Mouse (Mus musculus): ENCODE data around the gene Prkcd.

Gene Prkcd

DNA sequence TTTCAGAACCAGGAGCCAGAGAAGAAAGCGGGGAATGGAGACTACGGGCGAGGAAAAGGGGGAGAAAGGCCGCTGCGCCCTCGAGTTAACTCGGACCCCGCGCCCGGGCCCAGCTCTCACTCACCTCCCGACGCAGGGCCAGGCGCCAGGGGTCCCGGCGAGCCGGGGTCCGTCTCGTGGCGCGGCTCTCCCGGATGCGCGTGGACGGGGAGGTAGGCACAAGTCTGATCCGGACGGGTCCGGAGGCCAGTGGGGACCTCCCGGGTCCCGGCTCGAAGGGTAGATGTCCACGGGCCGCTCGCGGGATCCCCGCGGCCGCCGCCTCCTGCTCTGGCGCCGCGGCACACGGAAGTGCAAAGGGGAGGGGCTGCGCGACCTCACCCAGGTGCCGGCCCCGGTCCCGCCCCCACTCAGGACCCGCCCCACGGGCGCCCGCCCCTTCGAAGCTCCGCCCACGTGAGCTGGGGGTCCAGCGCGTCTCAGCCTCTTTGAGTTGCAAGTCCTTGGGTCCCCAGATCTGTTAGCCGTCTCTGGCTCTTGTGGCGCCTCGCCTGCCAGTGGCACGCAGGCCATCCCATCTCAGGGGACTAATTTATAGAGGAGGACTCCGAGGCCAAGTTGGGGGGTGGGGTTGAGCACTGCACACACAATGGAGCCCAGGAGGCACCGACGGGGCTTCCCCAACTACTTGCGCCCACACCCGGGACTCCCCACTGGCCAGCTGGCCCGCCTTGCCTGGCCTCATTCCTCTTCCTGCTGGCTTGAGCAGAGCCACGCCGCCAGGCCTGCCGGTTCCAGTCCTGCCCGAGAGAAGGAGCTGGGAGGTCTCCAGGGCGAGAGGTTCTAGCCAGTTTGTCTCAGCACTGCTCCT lies at the start of gene Prkcd:
Prkcd (minus strand) TSS at position 355 of the 871 bp plus-strand sequence.
- DNase-seq (ENCODE audit: low spot score) = peak; percentile 38

DNA sequence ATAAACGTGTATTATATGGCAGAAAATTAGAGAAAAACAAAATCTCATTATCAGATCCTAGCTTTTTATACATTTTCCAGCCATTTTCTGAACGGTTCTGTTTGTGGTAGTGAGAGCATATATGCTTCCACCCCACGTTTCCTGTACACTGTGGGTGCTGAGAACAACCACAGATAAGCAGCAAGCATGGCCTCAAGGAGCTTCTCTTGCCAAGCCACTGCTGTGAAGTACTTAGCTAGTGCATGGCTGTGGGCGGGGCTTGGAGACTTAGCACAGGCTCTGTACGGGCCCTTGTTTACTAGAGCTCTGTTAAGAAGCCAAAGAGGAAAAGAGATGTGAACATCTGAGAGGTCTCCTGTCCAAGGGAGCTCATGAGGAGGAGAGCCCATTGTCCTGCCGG lies 48.9 kb upstream of the Prkcd start:
- DNase-seq (ENCODE audit: low spot score) = no peak

DNA sequence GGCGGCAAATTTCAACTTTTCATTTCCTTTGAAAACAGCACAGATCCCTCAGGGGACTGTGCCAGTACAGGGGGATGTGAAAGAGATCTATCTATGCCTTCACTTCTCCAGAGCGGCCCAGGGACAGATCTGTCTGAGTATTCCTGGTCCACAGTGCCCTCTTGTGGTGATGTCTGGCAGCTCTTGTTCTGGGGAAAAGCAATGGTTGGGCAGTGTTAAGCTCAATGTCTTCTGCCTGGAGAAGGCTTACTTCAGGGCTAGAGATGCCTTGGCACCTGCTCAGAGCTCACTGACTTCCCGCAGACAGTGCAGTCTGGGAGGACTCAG lies 45.9 kb upstream of the Prkcd start:
- DNase-seq (ENCODE audit: low spot score) = peak; percentile 56

DNA sequence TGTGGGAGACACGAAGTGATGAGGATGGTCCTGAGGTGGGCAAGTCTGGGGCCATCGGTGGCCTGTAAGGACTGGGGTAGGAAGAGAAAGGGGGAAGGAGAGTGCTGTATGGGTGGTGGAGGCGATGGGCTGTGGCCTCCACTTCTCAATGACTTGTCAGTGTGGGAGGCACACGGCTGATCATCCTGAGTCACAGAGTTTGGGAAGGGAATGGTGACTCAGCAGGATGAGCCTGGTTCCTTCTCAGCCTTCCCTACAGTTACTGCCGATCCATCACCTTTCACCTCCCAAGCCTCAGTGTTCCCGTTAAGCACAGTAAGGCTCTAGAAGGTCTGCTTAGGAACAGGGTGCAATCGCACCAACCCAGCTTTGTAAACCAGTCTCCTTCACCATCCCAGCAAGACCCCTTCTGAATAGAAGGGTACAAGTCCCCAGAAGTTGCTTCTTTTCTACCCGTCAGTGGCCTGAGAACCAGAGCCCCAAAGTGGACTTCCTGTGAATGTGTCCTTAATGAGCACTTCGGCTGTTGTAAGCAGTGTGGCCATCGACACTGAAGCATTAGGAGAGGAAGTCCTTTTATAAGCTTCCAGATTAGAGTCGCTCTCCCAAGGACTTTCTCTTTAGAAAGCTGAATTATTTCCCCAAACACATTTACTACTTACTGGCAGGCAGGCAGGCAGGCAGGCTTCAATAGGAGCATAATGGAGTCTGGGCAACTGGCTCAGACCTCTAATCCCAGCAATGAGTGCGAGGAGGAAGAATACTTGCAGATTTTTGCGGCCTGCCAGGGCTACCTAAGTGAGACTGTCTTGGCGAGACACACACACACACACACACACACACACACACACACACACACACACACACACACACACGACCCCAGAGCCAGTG lies 45.3 kb upstream of the Prkcd start:
- no peak for DNase-seq (ENCODE audit: low spot score)

DNA sequence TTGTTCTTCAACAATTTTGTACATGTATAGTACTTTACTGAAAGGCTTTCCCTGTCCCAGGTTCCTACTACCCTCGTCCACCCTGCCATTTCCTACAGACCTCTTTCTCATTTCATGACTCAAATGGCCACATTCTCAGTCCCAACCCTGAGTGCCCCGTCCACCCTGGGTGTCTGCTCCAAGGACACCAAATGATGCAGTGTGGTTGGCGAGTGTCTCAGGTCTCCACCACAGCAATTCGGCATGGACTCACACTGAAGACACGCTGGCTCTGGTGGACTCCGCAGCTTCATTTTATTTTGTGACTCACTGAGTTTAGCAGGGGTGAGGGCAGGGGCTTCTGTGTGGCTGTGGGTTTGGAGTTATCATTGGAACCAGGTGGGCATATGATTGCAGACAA lies 44.2 kb upstream of the Prkcd start:
- no peak for DNase-seq (ENCODE audit: low spot score)

DNA sequence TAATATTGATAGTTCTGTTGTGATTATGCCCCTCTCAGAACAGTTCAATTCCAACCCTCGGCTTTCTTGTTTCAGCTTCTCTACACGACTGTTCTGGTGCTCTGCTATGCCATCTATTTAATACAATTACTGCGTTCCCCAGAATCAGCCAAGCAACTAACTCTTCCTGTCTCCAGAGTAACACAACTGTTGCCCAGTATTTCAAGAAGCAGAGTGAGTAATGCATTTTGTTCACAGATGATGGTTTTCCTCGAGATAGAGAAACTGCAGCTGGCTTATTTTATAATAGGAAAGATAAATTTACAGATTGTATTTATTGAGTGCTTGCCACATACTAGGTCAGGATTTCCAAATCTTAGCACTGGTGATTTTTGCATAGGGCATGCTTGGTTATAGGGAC lies 40.6 kb upstream of the Prkcd start:
- no peak for DNase-seq (ENCODE audit: low spot score)

DNA sequence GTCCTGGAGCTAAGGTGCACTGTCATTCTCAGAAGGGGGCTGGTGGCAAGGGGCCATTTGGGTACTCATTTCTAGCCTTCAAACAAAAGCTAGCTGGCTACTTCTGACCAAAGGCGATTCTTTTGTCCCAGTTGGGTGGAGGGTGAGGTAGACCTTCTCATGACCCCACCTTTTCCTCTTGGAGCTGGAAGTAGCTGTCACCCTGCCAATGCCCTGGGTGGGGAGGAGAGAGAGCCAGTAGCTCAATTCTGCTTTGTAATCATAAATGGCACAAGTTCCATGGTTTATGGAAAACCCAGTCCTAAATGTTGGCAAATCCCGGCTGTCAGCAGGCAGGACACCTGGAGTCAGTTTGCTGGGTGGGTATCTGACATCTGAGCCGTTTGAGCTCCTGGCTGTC lies 40.1 kb upstream of the Prkcd start:
- DNase-seq (ENCODE audit: low spot score) = no peak

DNA sequence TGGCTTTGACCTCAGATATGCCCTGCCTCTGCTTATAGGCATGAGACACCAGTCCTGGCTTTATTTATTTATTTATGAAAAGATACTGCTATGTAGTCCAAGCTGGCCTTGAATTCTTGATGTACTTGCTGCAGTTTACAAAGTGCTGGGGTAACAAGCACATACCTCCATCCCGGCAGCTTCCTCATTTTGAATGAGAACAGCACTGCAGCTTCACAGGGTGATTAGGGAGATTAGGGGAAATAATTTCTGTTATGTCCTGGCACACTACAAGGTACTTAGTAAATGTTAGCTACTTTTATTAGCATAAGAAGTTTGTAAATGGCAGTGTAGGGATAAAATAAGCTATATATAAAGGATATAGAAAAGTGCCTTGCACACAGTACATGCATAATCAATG lies 29.5 kb upstream of the Prkcd start:
- DNase-seq (ENCODE audit: low spot score) = no peak

DNA sequence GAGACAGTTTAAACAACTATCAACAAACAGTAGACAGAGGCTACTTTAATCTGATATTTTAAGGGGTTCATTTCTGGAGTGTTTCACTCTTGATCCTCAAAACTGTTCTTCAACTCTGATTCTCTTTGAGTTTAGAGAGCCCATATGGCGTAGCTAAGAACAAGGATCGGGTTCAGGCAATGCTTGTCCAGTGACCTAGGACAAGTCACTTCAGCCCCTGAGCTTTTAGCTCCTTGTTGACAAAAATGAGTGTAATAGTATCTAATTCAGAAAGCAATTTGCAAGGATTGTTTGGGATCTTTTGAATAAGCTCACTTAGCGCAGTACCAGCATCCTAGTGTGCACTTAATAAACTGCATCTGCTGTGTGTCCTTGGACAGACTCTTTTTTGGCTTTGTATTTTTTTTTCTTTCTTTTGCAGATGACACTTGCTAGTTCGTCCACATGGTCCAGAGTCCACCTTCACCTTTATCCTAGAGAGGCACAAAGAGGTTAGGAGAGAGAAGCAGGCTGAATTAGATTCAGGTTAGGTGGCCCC lies 28.8 kb upstream of the Prkcd start:
- no peak for DNase-seq (ENCODE audit: low spot score)

DNA sequence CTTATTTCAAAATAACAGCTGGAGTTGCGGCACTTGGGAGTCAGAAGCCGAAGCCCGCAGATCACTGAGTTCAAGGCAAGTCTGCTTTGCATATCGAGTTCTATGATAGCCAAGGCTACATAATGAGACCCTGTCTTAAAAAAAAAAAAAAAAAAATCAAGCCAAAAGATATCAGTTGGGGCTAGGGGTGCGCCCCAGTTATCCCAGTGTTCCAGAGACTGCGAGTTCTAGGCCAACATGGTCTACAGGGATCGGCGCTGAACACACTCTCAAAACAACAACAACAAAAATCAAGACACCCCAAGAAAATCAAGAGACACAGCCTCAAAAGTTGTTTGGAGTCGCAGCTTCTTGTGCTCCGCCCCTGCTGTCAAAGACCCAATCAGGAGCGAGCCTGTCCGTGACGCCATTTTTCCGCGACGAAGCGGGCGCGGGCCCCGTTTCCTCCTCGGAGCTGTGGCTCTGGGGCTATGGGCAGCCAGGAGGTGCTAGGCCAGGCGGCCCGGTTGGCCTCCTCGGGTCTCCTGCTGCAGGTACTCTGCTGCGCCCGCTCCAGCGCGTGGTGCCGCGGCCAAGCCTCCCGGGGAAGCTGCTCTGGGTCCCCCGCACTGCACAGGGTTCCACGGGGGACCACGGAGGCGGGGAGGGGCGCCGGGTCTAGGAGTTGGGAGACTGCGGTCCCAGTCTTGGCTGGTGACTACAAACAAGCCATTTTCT lies 28.1 kb upstream of the Prkcd start, which contains the start of gene Rft1:
Rft1 (plus strand) TSS at position 418 of the 717 bp plus-strand sequence.
- DNase-seq (ENCODE audit: low spot score) = peak; percentile 98

DNA sequence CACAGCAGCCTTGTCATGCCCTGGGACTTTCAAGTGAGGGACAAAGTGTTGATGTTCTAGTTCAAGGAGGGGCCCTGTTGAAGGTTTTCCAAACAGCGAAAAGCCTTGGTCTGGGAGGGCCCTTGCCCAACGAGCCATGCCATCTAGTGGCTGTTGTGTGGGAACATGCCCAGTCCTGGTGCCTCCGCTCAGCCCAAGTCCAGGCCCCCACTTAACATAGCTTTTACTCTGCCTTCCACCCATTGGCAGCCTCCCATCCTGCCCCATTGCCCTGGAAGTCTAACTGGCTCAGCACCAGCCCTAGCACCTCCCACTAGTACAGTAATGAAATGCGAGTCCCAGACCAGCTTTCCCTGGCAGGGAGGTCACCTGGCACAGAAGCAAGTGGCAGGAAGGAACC lies 25.0 kb upstream of the Prkcd start:
- DNase-seq (ENCODE audit: low spot score) = no peak

DNA sequence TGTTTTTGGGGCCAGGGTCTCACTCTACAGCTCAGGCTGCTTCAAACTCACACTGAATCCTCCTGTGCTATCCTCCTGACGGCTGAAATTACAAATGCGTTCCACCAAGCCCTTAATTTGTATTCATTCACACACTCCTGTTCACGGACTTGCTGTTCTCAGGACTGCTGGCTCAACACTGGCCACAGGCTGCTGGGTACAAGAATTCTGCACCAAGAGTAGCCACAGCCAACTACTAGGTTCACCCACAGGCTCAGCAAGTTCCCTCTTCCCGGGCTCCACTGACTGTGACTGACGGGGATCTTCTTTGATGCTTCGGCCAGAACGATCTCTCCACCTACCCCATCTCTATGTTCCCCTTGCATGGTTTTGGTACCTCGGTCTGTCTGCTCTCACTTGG lies 23.7 kb upstream of the Prkcd start:
- DNase-seq (ENCODE audit: low spot score) = no peak

DNA sequence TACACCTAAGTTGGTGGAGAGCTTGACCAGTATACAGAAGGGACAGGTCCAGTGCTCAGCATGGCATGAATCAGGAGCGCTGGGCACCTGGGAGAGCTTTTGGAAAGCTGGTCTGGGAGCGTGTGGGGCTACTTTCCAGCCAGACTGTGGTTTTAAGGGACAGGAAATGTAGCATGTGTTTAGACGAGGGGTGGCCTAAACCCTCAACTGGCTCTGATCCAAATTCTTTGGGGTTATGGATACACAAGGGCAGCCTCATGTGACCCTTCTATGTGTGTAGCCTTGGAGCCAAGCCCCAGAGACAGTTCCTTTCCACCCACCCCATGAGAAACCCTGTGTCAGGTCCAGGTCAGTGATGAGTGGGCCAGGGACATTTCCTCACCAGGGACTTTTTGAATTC lies 22.5 kb upstream of the Prkcd start:
- no peak for DNase-seq (ENCODE audit: low spot score)

DNA sequence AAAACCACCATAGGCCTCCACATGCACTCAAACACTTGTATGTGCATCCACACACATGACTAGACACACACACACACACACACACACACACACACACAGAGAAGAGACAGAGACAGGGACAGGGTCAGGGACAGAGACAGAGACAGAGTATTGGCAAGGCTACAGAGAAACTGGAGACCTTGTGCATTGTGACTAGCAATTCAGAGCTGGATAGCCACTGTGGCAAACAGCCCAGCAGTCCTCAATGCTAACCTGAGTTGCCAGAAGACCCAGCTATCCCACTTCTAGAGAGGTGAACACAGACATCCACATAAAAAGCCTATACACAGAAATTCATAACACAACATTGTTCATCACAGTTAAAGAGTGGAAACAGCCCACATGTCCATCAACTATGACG lies 20.5 kb upstream of the Prkcd start:
- no peak for DNase-seq (ENCODE audit: low spot score)

DNA sequence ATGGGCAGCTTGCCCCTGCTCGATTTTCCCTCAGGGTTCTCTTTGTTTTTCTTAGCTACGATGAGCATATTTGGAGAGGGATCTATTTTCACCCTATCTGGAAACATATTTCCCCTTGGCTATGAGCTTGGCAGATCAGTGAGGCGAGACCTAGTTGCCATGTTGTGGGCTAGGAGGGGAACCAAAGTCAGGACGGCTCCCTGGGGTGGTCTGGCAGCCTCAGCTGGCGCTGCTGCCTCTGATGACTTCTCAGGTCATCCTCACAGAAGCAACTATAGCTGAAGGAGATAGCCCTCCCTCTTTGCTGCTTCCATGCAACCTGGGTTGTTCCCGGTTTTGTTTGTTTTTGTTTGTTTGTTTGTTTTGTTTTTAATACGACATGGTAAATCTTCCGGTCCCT lies 19.1 kb upstream of the Prkcd start:
- no peak for DNase-seq (ENCODE audit: low spot score)

DNA sequence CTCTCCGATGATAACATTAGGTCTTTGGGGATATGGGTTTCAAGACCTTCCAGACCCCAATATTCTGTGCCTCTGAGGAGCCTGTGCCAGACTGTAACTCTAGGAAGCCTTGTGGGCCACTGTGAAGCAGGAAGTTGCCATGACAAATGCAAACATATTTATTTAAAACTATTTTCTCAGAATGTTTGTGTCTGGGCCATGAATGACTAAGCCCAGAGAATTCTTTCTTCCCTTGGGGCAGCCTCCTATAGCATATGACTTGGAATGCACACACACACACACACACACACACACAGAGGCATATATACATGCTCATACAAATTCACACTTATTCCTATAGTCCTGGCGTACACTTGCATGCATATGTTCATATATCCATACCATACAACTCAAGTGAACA lies 18.0 kb upstream of the Prkcd start:
- no peak for DNase-seq (ENCODE audit: low spot score)

DNA sequence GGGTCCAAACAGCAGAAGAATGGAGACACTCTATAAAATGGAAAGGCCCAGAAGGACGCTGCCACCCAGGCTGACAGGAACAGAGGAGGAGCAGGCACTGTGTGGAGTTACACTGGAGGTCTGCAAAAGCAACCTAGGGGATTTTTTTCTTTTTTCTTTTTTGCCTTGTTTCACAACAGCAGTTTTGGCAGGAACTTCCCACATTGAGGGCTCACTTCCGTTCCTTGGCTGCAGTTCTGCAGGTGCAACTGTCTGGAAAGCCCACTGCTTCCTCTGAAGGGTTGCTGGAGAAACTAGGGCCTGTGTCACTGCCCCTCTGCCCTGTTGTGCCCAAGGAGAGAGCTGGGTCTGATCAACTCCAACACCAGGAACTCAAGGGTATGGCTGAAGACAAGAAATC lies 15.7 kb upstream of the Prkcd start:
- no peak for DNase-seq (ENCODE audit: low spot score)

DNA sequence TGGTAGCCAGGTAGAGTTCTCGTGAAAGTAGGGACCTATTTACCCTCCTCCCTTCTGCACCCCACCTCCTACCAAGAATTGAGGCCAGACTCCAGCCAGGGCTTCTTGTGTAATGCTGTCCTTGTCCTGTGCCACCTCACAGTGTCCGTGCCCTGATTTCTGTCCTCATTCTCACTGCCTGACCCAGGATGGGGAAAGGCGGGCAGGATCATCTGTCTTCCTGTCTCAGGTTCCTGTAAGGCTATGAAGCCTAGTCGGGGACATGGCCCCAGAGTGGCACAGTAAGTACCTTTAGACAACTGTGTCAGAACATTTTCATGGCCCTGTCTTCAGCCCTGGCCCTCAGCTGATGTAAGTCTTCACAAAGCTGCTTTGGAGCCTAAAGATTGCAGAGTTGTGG lies 12.7 kb upstream of the Prkcd start:
- DNase-seq (ENCODE audit: low spot score) = no peak

DNA sequence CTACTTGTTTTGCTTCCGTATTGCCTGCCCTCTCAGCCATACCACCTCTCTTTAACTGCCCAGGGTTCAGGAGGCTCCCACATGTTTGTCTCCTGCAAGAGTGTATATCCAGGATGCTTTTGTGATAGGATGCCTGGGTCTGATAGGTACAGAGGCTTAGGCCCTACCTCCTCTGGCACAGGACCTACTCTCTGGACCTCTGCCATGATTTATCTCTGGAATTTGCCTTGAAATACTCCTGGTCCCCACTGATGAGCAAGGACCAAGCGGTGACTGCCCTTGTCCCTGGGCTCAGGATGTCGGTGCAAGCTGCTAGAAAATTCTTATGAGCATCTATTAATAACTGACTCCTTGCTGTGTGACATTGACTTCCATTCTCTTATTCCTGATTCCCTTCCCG lies 12.0 kb upstream of the Prkcd start:
- DNase-seq (ENCODE audit: low spot score) = no peak

DNA sequence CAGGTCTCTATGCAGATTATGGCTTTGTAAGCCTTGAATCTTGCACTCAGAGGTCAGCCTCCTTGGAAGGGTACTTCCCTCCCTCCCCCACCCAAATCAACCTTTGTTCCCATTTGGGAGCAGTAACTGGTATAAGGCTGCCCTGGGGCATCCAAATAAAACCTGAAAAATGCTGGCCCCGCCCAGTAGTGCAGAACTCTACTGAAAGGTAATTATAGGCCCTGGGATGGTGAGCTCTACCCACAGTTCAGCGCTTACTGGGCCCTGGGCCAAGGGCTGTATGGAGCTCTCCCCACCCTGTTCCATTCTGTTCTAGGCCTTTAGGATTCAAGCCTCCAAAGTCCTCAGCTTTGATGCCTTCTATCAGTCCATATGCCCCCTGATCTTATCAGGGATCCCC lies 11.1 kb upstream of the Prkcd start:
- no peak for DNase-seq (ENCODE audit: low spot score)

DNA sequence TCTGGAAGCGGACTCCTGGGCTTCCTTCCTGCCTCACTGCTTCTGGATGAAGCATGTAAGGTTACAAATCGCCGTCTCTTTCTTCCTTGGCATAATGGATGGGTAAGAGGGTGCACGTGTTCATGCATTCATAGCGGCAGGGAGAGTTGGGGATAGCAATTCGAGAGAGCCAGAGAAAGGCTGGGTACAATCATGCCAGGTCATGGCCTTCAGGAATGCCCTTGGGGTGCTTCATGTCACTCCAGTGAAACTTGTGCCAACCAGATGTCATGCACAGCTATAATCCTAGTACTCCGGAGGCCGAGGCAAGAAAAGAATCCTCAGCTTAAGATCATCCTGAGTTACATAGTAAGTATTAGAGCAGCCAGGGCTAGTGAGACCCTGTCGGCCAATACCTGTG lies 10.5 kb upstream of the Prkcd start:
- DNase-seq (ENCODE audit: low spot score) = no peak

DNA sequence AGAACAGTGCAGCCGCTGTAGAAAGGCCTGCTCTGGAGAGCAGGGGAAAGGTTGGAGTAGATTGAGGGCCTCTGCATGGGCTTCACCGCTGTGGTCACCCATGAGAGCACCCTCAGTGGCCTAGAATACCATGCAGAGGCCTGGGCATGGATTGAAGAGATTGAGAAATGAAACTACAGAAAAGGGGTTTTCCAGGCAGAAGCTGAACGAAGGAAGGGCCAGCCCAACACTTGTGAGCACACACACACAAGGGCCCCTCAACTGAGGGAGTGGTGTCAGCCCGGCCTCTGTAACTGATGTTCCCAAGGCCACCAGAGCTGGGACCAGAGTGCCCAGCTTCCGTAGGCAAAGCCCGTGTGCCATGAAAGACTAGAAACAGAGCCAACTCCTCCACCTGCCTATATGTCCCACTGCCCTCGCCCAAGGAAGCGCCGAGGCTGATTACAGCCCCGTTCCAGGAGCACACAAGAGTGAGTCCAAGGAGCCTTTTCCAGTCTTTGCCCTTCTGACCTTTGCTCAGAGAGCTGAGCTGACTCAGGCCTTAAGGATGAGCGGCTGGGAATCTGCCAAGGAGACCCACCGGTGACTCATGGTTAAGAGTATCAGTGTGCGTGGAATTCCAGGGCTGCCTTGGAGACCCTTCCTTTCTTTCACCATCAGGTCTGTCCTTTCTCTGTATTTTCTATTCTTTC lies 9.4 kb upstream of the Prkcd start:
- no peak for DNase-seq (ENCODE audit: low spot score)

All from urinary bladder, postnatal 10 days (tissue).